Mouse (Mus musculus): Measurements from ENCODE around the gene Bola3. TPM values are rescaled to one million over a fixed set of nuclear protein-coding genes. Genes with fewer than 3 reads are reported as not detected.

The Bola3 gene
- total RNA-seq (2014; fragmentation: Nextera tagmentation) (127 and 162 TPM in 2 replicates), total RNA-seq (2017) (90.1 and 125 TPM in 2 replicates)

- no peak for ATAC-seq (replicated peaks; ENCODE audit: low FRiP score, low TSS enrichment, poor library complexity, severe bottlenecking)
Measured at GRCm38 (mm10) chr6:83348873-83349272, at the start of gene Bola3. TSS of gene Bola3 (plus strand) at chr6:83349147.

- no peak for ATAC-seq (replicated peaks; ENCODE audit: low FRiP score, low TSS enrichment, poor library complexity, severe bottlenecking)
Measured at GRCm38 (mm10) chr6:83300447-83301229, 48.3 kb upstream of the Bola3 start.

- no peak for ATAC-seq (replicated peaks; ENCODE audit: low FRiP score, low TSS enrichment, poor library complexity, severe bottlenecking)
Measured at GRCm38 (mm10) chr6:83301294-83301693, 47.7 kb upstream of the Bola3 start.

GRCm38 (mm10) chr6:83302264-83302663 is 46.7 kb upstream of the Bola3 start:
- ATAC-seq (replicated peaks; ENCODE audit: low FRiP score, low TSS enrichment, poor library complexity, severe bottlenecking), result no peak

GRCm38 (mm10) chr6:83309017-83309416 is 39.9 kb upstream of the Bola3 start:
- no peak for ATAC-seq (replicated peaks; ENCODE audit: low FRiP score, low TSS enrichment, poor library complexity, severe bottlenecking)

GRCm38 (mm10) chr6:83311206-83311605 is 37.7 kb upstream of the Bola3 start:
- no peak for ATAC-seq (replicated peaks; ENCODE audit: low FRiP score, low TSS enrichment, poor library complexity, severe bottlenecking)

- no peak for ATAC-seq (replicated peaks; ENCODE audit: low FRiP score, low TSS enrichment, poor library complexity, severe bottlenecking)
Measured at GRCm38 (mm10) chr6:83312021-83312420, 36.9 kb upstream of the Bola3 start.

GRCm38 (mm10) chr6:83312514-83312913 is 36.4 kb upstream of the Bola3 start:
- no peak for ATAC-seq (replicated peaks; ENCODE audit: low FRiP score, low TSS enrichment, poor library complexity, severe bottlenecking)

GRCm38 (mm10) chr6:83315293-83315692 is 33.7 kb upstream of the Bola3 start:
- ATAC-seq (replicated peaks; ENCODE audit: low FRiP score, low TSS enrichment, poor library complexity, severe bottlenecking), result no peak

- no peak for ATAC-seq (replicated peaks; ENCODE audit: low FRiP score, low TSS enrichment, poor library complexity, severe bottlenecking)
Measured at GRCm38 (mm10) chr6:83316022-83316421, 32.9 kb upstream of the Bola3 start.

- peak; percentile 97 for ATAC-seq (replicated peaks; ENCODE audit: low FRiP score, low TSS enrichment, poor library complexity, severe bottlenecking)
Measured at GRCm38 (mm10) chr6:83317108-83317741, 31.7 kb upstream of the Bola3 start.

GRCm38 (mm10) chr6:83321927-83322326 is 27.0 kb upstream of the Bola3 start:
- no peak for ATAC-seq (replicated peaks; ENCODE audit: low FRiP score, low TSS enrichment, poor library complexity, severe bottlenecking)

- ATAC-seq (replicated peaks; ENCODE audit: low FRiP score, low TSS enrichment, poor library complexity, severe bottlenecking), result no peak
Measured at GRCm38 (mm10) chr6:83322794-83323193, 26.2 kb upstream of the Bola3 start.

- 0 out of 2 replicates have a peak, but pooled peaks have one; percentile 26 for ATAC-seq (replicated peaks; ENCODE audit: low FRiP score, low TSS enrichment, poor library complexity, severe bottlenecking)
Measured at GRCm38 (mm10) chr6:83323652-83324419, 25.1 kb upstream of the Bola3 start.

- peak; percentile 98 for ATAC-seq (replicated peaks; ENCODE audit: low FRiP score, low TSS enrichment, poor library complexity, severe bottlenecking)
Measured at GRCm38 (mm10) chr6:83325525-83326393, 23.2 kb upstream of the Bola3 start, which contains the start of the genes Mthfd2 and Mob1a. TSS of gene Mthfd2 (minus strand) at chr6:83325908. TSS of gene Mob1a (plus strand) at chr6:83326016.

- 0 out of 2 replicates have a peak, but pooled peaks have one; percentile 0 for ATAC-seq (replicated peaks; ENCODE audit: low FRiP score, low TSS enrichment, poor library complexity, severe bottlenecking)
Measured at GRCm38 (mm10) chr6:83326394-83326736, 22.6 kb upstream of the Bola3 start.

- 0 out of 2 replicates have a peak, but pooled peaks have one; percentile 32 for ATAC-seq (replicated peaks; ENCODE audit: low FRiP score, low TSS enrichment, poor library complexity, severe bottlenecking)
Measured at GRCm38 (mm10) chr6:83326761-83327160, 22.2 kb upstream of the Bola3 start.

GRCm38 (mm10) chr6:83327591-83328190 is 21.3 kb upstream of the Bola3 start:
- ATAC-seq (replicated peaks; ENCODE audit: low FRiP score, low TSS enrichment, poor library complexity, severe bottlenecking), result no peak

GRCm38 (mm10) chr6:83341387-83341786 is 7.6 kb upstream of the Bola3 start:
- ATAC-seq (replicated peaks; ENCODE audit: low FRiP score, low TSS enrichment, poor library complexity, severe bottlenecking), result no peak

Measured in megakaryocyte-erythroid progenitor cell, adult 5-6 weeks (primary cell).